Mouse (Mus musculus): ENCODE data around the gene Uhrf2. TPM values are rescaled to one million over a fixed set of nuclear protein-coding genes. Genes with fewer than 3 reads are reported as not detected.

Uhrf2 gene
- polyA plus RNA-seq, 1 experiment from 2014 or later: 23.4 TPM

DNA sequence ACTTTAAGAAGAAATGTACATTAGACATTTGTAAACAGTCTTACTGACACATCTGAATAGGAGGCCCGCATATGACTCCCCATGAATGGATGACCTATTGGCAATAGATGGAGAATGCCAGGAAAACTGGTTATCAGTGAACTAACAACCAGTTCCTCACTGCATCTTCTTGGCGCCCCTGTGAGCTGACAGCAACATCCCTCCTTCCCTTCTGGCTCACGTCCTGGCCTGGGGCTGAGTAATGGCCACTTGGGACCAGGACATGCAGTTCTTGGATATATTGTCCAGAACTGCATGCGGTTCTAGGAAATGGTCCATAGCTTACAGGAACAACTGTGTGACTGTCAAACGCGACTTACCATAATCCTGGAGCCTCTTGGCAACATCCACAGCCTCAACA lies 72.3 kb downstream of the Uhrf2 start:
- DNase-seq (ENCODE audit: low spot score): no peak
- 70% methylated on average over 6 of the region's 6 CpGs for WGBS

DNA sequence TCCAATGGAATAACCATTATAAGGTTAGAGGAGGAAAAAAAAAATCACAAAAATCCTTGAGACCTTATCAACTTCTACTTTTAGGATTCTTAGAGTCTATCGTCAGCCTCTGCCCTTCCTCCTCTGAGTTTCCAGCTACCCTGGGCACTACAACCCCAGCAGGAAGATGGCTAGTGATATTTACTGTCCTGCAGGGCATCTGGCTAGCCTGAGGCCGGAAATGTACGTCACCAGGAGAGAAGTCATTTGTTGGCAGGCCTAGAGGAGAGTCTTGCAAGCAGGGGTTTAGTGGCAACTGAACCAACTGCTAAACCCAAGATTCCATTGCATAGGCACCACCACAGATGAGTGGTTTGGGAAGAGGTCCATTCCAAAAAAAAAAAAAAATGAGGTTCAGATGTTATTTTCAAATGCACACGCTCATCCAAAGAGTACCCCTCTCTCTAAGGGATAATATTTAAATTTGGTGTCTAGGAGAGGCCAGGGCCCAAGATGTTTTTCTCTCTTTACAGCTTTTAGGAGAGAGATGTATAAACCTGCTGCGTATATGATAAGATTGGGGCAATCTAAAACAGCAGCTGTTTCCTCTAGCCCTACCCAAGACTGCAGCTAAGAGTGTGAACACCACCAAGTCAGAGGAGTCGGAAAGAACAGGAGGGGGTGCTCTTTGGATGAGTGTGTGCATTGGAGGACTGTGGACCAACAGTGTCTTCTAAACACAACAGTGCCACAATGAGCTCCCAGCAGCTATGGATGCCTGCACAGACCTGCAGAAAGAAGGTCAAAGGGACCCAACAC lies 74.9 kb downstream of the Uhrf2 start:
- Histone ChIP-seq H3K27ac (replicated peaks) (no peak overlapping the region), H3K27me3 (ENCODE audit: control insufficient read depth, insufficient read depth, low read length) (no peaks in the 10 kb centered on the region), H3K9ac (ENCODE audit: low read length) (no peak overlapping the region), H3K4me2 (replicated peaks; ENCODE audit: low read depth) (no peak overlapping the region), H3K4me1 (replicated peaks; ENCODE audit: control insufficient read depth, insufficient read depth) (no peaks in the 10 kb centered on the region), H3K9me3 (ENCODE audit: control insufficient read depth, low read length) (no peaks in the 10 kb centered on the region), H3K4me3 (ENCODE audit: low read depth, low read length) (no peak overlapping the region), H3K36me3 (ENCODE audit: control insufficient read depth, insufficient read depth, low read length) (no peaks in the 10 kb centered on the region)
- WGBS: 90% methylated on average over 6 of the region's 6 CpGs
- no peak for TF ChIP-seq CTCF (IDR thresholded peaks at IDR 0.05; ENCODE audit: low read depth)
- TF ChIP-seq EP300 (optimal IDR thresholded peaks at IDR 0.05): no peak
- ATAC-seq (ENCODE audit: low FRiP score, low TSS enrichment) (no peak; the same call in 1 of the 2 replicates), DNase-seq (ENCODE audit: low spot score) (no peak)

More for the DNA sequence above, 72.3 kb downstream of the Uhrf2 start:
- Histone ChIP-seq H3K36me3 (ENCODE audit: control insufficient read depth, insufficient read depth, low read length) (no peaks in the 10 kb centered on the region), H3K9ac (ENCODE audit: low read length) (no peak overlapping the region), H3K4me3 (ENCODE audit: low read depth, low read length) (no peak overlapping the region), H3K27me3 (ENCODE audit: control insufficient read depth, insufficient read depth, low read length) (no peaks in the 10 kb centered on the region), H3K9me3 (ENCODE audit: control insufficient read depth, low read length) (no peaks in the 10 kb centered on the region), H3K4me1 (replicated peaks; ENCODE audit: control insufficient read depth, insufficient read depth) (no peaks in the 10 kb centered on the region), H3K27ac (replicated peaks) (no peak overlapping the region), H3K4me2 (replicated peaks; ENCODE audit: low read depth) (no peak overlapping the region)
- no peak for ATAC-seq (ENCODE audit: low FRiP score, low TSS enrichment)
- no peak for TF ChIP-seq CTCF (IDR thresholded peaks at IDR 0.05; ENCODE audit: low read depth)
- no peak for TF ChIP-seq EP300 (optimal IDR thresholded peaks at IDR 0.05)

DNA sequence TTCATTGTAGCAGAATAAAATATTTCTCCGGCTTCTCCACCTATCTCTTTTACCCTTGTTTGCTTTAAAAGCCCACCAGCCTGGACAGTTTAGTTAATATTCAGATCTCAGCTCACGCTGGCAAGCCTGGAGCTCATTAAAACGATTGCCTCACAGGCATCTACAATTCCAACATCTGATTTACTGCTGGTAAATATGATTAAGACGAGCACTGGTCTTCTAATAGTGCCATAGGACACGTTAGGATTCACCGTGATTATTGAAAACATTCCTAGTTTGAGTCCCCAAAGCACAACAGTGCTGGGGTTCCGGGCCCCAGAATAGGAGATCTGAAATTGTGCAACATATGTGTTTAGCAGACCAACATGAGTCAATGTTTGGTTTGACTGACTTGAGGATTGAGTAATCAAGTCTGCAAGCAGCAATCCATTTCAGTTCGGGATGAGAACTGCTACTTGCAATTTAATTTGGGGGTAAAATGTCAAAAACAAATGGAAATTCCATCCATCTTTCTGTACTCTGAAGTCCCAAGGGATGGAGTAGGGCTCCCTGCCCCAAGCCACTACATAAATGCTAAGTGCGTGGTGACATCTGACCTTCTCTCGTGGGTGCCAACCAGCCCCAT lies 77.0 kb downstream of the Uhrf2 start:
- H3K4me3 ChIP-seq (ENCODE audit: low read depth, low read length): no peak overlapping the region
- WGBS: 62% methylated on average over 10 of the region's 10 CpGs
- peak; percentile 68; the same call in 1 of the 2 replicates for ATAC-seq (ENCODE audit: low FRiP score, low TSS enrichment)
- no peak overlapping the region for H3K4me2 ChIP-seq (replicated peaks; ENCODE audit: low read depth)
- H3K4me1 ChIP-seq (replicated peaks; ENCODE audit: control insufficient read depth, insufficient read depth): no peaks in the 10 kb centered on the region
- H3K27me3 ChIP-seq (ENCODE audit: control insufficient read depth, insufficient read depth, low read length): no peaks in the 10 kb centered on the region
- no peak overlapping the region for H3K9ac ChIP-seq (ENCODE audit: low read length)
- TF ChIP-seq EP300 (optimal IDR thresholded peaks at IDR 0.05): no peak
- no peak for TF ChIP-seq CTCF (IDR thresholded peaks at IDR 0.05; ENCODE audit: low read depth)
- DNase-seq (ENCODE audit: low spot score): no peak
- H3K27ac ChIP-seq (replicated peaks): no peak overlapping the region
- H3K36me3 ChIP-seq (ENCODE audit: control insufficient read depth, insufficient read depth, low read length): no peaks in the 10 kb centered on the region
- H3K9me3 ChIP-seq (ENCODE audit: control insufficient read depth, low read length): no peaks in the 10 kb centered on the region

DNA sequence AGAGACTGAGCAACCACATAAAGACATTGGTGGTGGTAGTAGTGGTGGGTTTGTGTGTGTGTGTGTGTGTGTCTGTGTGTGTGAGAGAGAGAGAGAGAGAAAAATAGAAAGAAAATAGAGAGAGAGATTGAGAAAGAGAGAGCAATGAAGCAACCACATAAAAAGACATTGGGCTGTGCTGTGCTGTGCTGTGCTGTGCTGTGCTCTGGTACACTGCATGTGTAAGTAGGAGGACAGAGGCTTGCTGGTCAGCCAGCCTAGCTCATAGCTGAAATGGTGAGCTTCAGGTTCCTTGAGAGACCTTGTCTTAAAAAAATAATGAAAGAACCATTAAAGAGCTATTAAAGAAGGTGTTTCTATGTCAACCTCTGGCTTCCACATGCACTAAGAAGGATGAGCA lies 78.3 kb downstream of the Uhrf2 start:
- DNase-seq (ENCODE audit: low spot score) (no peak), ATAC-seq (ENCODE audit: low FRiP score, low TSS enrichment) (no peak)
- TF ChIP-seq EP300 (optimal IDR thresholded peaks at IDR 0.05) (no peak), CTCF (IDR thresholded peaks at IDR 0.05; ENCODE audit: low read depth) (no peak)
- Histone ChIP-seq H3K9ac (ENCODE audit: low read length) (no peak overlapping the region), H3K4me3 (ENCODE audit: low read depth, low read length) (no peak overlapping the region), H3K27ac (replicated peaks) (no peak overlapping the region), H3K4me2 (replicated peaks; ENCODE audit: low read depth) (no peak overlapping the region), H3K27me3 (ENCODE audit: control insufficient read depth, insufficient read depth, low read length) (no peaks in the 10 kb centered on the region), H3K9me3 (ENCODE audit: control insufficient read depth, low read length) (no peaks in the 10 kb centered on the region), H3K36me3 (ENCODE audit: control insufficient read depth, insufficient read depth, low read length) (no peaks in the 10 kb centered on the region), H3K4me1 (replicated peaks; ENCODE audit: control insufficient read depth, insufficient read depth) (no peaks in the 10 kb centered on the region)

DNA sequence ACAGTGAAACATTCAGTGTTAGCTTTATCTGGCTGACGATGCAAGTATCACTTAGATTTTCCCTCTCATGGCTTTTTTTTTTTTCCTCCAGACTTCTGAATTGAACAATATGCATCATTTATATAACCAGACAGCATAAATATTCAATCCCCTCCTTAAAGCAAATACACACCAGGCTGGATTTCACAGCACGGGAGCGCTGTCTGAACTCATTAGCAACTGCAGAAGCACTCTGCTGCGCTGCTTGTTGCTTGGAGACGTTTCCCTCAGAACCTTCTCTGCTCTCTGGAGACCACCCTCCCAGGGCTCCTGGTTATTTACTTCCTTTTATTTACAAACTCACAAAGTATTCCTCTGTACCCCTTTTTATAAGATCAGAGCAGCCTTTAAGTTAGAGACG lies 78.8 kb downstream of the Uhrf2 start:
- Histone ChIP-seq H3K4me1 (replicated peaks; ENCODE audit: control insufficient read depth, insufficient read depth) (no peaks in the 10 kb centered on the region), H3K36me3 (ENCODE audit: control insufficient read depth, insufficient read depth, low read length) (no peaks in the 10 kb centered on the region), H3K9ac (ENCODE audit: low read length) (no peak overlapping the region), H3K4me2 (replicated peaks; ENCODE audit: low read depth) (no peak overlapping the region), H3K4me3 (ENCODE audit: low read depth, low read length) (no peak overlapping the region), H3K27me3 (ENCODE audit: control insufficient read depth, insufficient read depth, low read length) (no peaks in the 10 kb centered on the region), H3K9me3 (ENCODE audit: control insufficient read depth, low read length) (no peaks in the 10 kb centered on the region), H3K27ac (replicated peaks) (no peak overlapping the region)
- DNase-seq (ENCODE audit: low spot score) (no peak), ATAC-seq (ENCODE audit: low FRiP score, low TSS enrichment) (no peak)
- TF ChIP-seq CTCF (IDR thresholded peaks at IDR 0.05; ENCODE audit: low read depth) (no peak), EP300 (optimal IDR thresholded peaks at IDR 0.05) (no peak)
- WGBS: 71% methylated on average over 6 of the region's 6 CpGs

DNA sequence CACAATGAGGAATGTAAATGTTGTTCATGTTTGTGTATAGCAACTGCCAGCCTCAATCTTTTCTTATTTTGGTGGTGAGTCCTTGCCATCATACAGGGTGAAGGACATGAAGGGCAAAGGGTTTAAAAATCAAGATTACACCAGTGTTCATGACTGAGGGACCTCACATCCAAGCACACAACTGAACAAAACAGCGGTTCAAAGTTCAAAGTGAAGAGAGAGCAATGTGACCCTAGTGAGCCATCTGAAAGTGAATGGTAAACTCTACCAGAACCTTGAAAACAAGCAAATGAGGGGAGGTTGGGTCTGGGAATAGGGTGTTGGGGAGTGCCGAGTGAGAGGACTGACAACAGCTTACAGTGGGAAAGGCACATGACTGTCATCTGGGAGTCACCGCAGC lies 81.1 kb downstream of the Uhrf2 start:
- no peaks in the 10 kb centered on the region for H3K9me3 ChIP-seq (ENCODE audit: control insufficient read depth, low read length)
- H3K4me2 ChIP-seq (replicated peaks; ENCODE audit: low read depth): no peak overlapping the region
- DNase-seq (ENCODE audit: low spot score) (no peak), ATAC-seq (ENCODE audit: low FRiP score, low TSS enrichment) (no peak)
- no peak overlapping the region for H3K9ac ChIP-seq (ENCODE audit: low read length)
- 0 out of 2 replicates have a peak, but pooled peaks cover 3% of the 10 kb centered on the region for H3K4me1 ChIP-seq (replicated peaks; ENCODE audit: control insufficient read depth, insufficient read depth)
- no peaks in the 10 kb centered on the region for H3K36me3 ChIP-seq (ENCODE audit: control insufficient read depth, insufficient read depth, low read length)
- WGBS: 85% methylated on average over 3 of the region's 3 CpGs
- no peak overlapping the region for H3K27ac ChIP-seq (replicated peaks)
- no peaks in the 10 kb centered on the region for H3K27me3 ChIP-seq (ENCODE audit: control insufficient read depth, insufficient read depth, low read length)
- no peak for TF ChIP-seq CTCF (IDR thresholded peaks at IDR 0.05; ENCODE audit: low read depth)
- TF ChIP-seq EP300 (optimal IDR thresholded peaks at IDR 0.05): no peak
- H3K4me3 ChIP-seq (ENCODE audit: low read depth, low read length): no peak overlapping the region
